Mouse (Mus musculus) MEL (cell line): Measurements from ENCODE around the gene Cc2d2b. TPM values are rescaled to one million over a fixed set of nuclear protein-coding genes. Genes with fewer than 3 reads are reported as not detected.

Experiments
- DNase-seq: peaks from one replicate; pipeline ENCODE4 v3.0.0; 2011; ENCODE audit warnings: low read depth, low spot score
- H3K27ac ChIP-seq: 2 replicates; pipeline ENCODE4 v1.5.1; 2012; ENCODE audit warnings: low read depth, mild to moderate bottlenecking, control low read depth, low read length, moderate library complexity; ENCODE audit not compliant: control insufficient read depth
- H3K27me3 ChIP-seq, 2 experiments: fragments of 150-350 bp in 1 of 2; sonication (generic) in 1 of 2; 2 replicates each; pipeline ENCODE4 v1.6.1; 2012; ENCODE audit warnings: low read length in 2 of 2, mild to moderate bottlenecking in 2 of 2, improper control_type of control experiment in 1 of 2, moderate library complexity in 1 of 2; ENCODE audit not compliant: insufficient read depth in 2 of 2, control insufficient read depth in 1 of 2
- H3K36me3 ChIP-seq, 2 experiments: 2 replicates each; pipeline ENCODE4 v1.6.1; 2012 to 2014; ENCODE audit warnings: low read length in 2 of 2, improper control_type of control experiment in 1 of 2, inconsistent platforms in 1 of 2, mild to moderate bottlenecking in 1 of 2; ENCODE audit not compliant: insufficient read depth in 2 of 2, control insufficient read depth in 1 of 2
- H3K4me1 ChIP-seq, 2 experiments: fragments of 150-350 bp in 1 of 2; sonication (generic) in 1 of 2; 2 replicates each; pipeline ENCODE4 v1.6.1; 2012; ENCODE audit warnings: low read length in 2 of 2, improper control_type of control experiment in 1 of 2, mild to moderate bottlenecking in 1 of 2; ENCODE audit not compliant: insufficient read depth in 2 of 2, control insufficient read depth in 1 of 2
- H3K4me3 ChIP-seq, 2 experiments: fragments of 150-350 bp in 1 of 2; sonication (generic) in 1 of 2; 2 replicates each; pipeline ENCODE4 v1.5.1; 2012; ENCODE audit warnings: low read depth in 2 of 2, low read length in 2 of 2, mild to moderate bottlenecking in 2 of 2, moderate library complexity in 2 of 2, control low read depth in 1 of 2, improper control_type of control experiment in 1 of 2; ENCODE audit not compliant: control insufficient read depth in 1 of 2, insufficient read depth in 1 of 2
- H3K79me2 ChIP-seq: 2 replicates; pipeline ENCODE4 v1.6.1; 2012; ENCODE audit warnings: mild to moderate bottlenecking, low read length, moderate library complexity; ENCODE audit not compliant: control insufficient read depth, poor library complexity, insufficient read depth
- H3K9ac ChIP-seq: 2 replicates; pipeline ENCODE4 v1.6.1; 2012; ENCODE audit warnings: low read depth, mild to moderate bottlenecking, control low read depth, low read length, moderate library complexity; ENCODE audit not compliant: control insufficient read depth, poor library complexity, severe bottlenecking
- H3K9me3 ChIP-seq: fragments of 150-350 bp; sonication (generic); replicated peaks from 2 replicates; pipeline ENCODE4 v1.6.1; 2012; ENCODE audit warnings: mild to moderate bottlenecking, low read length, improper control_type of control experiment, moderate library complexity; ENCODE audit not compliant: insufficient read depth
- CHD2 ChIP-seq: IDR thresholded peaks from 2 replicates; pipeline ENCODE4 v1.6.1; 2011; ENCODE audit warnings: low read length, improper control_type of control experiment
- ELF1 ChIP-seq: IDR thresholded peaks from 2 replicates; pipeline ENCODE4 v1.6.1; 2014; ENCODE audit warnings: low read depth, mild to moderate bottlenecking, inconsistent platforms, low read length, improper control_type of control experiment, moderate library complexity
- ETS1 ChIP-seq: IDR thresholded peaks from 2 replicates; pipeline ENCODE4 v1.6.1; 2012; ENCODE audit warnings: low read depth, mild to moderate bottlenecking, inconsistent platforms, low read length, improper control_type of control experiment, moderate library complexity
- HCFC1 ChIP-seq: IDR thresholded peaks from 2 replicates; pipeline ENCODE4 v1.6.1; 2012; ENCODE audit warnings: low read depth, mild to moderate bottlenecking, inconsistent platforms, low read length, improper control_type of control experiment, moderate library complexity
- MAX ChIP-seq: IDR thresholded peaks from 2 replicates; pipeline ENCODE4 v1.6.1; 2011; ENCODE audit warnings: low read length, improper control_type of control experiment
- MAZ ChIP-seq: IDR thresholded peaks from 2 replicates; pipeline ENCODE4 v1.6.1; 2012; ENCODE audit warnings: low read depth, mild to moderate bottlenecking, inconsistent platforms, low read length, improper control_type of control experiment
- MEF2A ChIP-seq: IDR thresholded peaks from 2 replicates; pipeline ENCODE4 v1.6.1; 2014; ENCODE audit warnings: low read depth, mild to moderate bottlenecking, inconsistent platforms, low read length, improper control_type of control experiment; ENCODE audit not compliant: poor library complexity, insufficient replicate concordance, severe bottlenecking; ENCODE audit errors: extremely low read depth
- MXI1 ChIP-seq: IDR thresholded peaks from 2 replicates; pipeline ENCODE4 v1.6.1; 2011; ENCODE audit warnings: mild to moderate bottlenecking, low read depth, low read length, improper control_type of control experiment
- NELFE ChIP-seq: IDR thresholded peaks from 2 replicates; pipeline ENCODE4 v1.6.1; 2011; ENCODE audit warnings: low read depth, low read length, improper control_type of control experiment
- NRF1 ChIP-seq: IDR thresholded peaks from 2 replicates; pipeline ENCODE4 v1.6.1; 2014; ENCODE audit warnings: low read depth, mild to moderate bottlenecking, inconsistent platforms, low read length, improper control_type of control experiment, moderate library complexity; ENCODE audit not compliant: poor library complexity, insufficient read depth, severe bottlenecking
- POLR2A ChIP-seq, 2 experiments: IDR thresholded peaks; 2 replicates each; pipeline ENCODE4 v1.6.1; 2011 to 2012; ENCODE audit warnings: low read length in 2 of 2, mild to moderate bottlenecking in 2 of 2, control low read depth in 1 of 2, improper control_type of control experiment in 1 of 2, low read depth in 1 of 2, moderate library complexity in 1 of 2; ENCODE audit not compliant: control insufficient read depth in 1 of 2, insufficient read depth in 1 of 2, poor library complexity in 1 of 2
- POLR2AphosphoS2 ChIP-seq: IDR thresholded peaks from 2 replicates; pipeline ENCODE4 v1.6.1; 2011; ENCODE audit warnings: low read length, improper control_type of control experiment
- RCOR1 ChIP-seq: IDR thresholded peaks from 2 replicates; pipeline ENCODE4 v1.6.1; 2012; ENCODE audit warnings: low read depth, mild to moderate bottlenecking, inconsistent platforms, low read length, improper control_type of control experiment
- SIN3A ChIP-seq: IDR thresholded peaks from 2 replicates; pipeline ENCODE4 v1.6.1; 2012; ENCODE audit warnings: low read length, improper control_type of control experiment, inconsistent platforms
- TAL1 ChIP-seq: IDR thresholded peaks from 2 replicates; pipeline ENCODE4 v1.6.1; 2012; ENCODE audit warnings: mild to moderate bottlenecking, inconsistent platforms, low read length, moderate library complexity, mixed read lengths
- TCF12 ChIP-seq: IDR thresholded peaks from 2 replicates; pipeline ENCODE4 v1.6.1; 2014; ENCODE audit warnings: low read depth, mild to moderate bottlenecking, inconsistent platforms, low read length, improper control_type of control experiment, moderate library complexity
- UBTF ChIP-seq: IDR thresholded peaks from 2 replicates; pipeline ENCODE4 v1.6.1; 2012; ENCODE audit warnings: low read depth, mild to moderate bottlenecking, inconsistent platforms, low read length, improper control_type of control experiment, moderate library complexity, borderline replicate concordance; ENCODE audit not compliant: insufficient read depth
- USF1 ChIP-seq: IDR thresholded peaks from 2 replicates; pipeline ENCODE4 v1.6.1; 2014; ENCODE audit warnings: low read depth, mild to moderate bottlenecking, inconsistent platforms, low read length, improper control_type of control experiment, moderate library complexity
- ZC3H11A ChIP-seq: IDR thresholded peaks from 2 replicates; pipeline ENCODE4 v1.6.1; 2012; ENCODE audit warnings: low read depth, mild to moderate bottlenecking, inconsistent platforms, low read length, improper control_type of control experiment
- ZMIZ1 ChIP-seq: IDR thresholded peaks from 2 replicates; pipeline ENCODE4 v1.6.1; 2012; ENCODE audit warnings: low read depth, mild to moderate bottlenecking, inconsistent platforms, low read length, improper control_type of control experiment, moderate library complexity
- ZNF384 ChIP-seq: IDR thresholded peaks from 2 replicates; pipeline ENCODE4 v1.6.1; 2012; ENCODE audit warnings: low read depth, mild to moderate bottlenecking, inconsistent platforms, low read length, improper control_type of control experiment
- polyA plus RNA-seq, 2 experiments: library from polyadenylated mRNA; stranded (reverse) in 1 of 2; unstranded in 1 of 2; fragments of >175 nt in 1 of 2; fragments of >200 nt in 1 of 2; gene quantifications; 2 replicates each; pipeline versions ENCODE4 v1.2.1 to v1.2.4; 2012; ENCODE audit warnings: low replicate concordance in 2 of 2, low read depth in 1 of 2; ENCODE audit not compliant: insufficient read length in 2 of 2, insufficient read depth in 1 of 2, missing spikeins in 1 of 2
- total RNA-seq: library from RNA; depleted of rRNA; stranded (reverse); fragments of 300-350 nt; gene quantifications from 2 replicates; pipeline ENCODE4 v1.2.3, GENCODE M21; 2012

The Cc2d2b gene
- total and polyA plus RNA-seq, 3 experiments: not detected

DNA sequence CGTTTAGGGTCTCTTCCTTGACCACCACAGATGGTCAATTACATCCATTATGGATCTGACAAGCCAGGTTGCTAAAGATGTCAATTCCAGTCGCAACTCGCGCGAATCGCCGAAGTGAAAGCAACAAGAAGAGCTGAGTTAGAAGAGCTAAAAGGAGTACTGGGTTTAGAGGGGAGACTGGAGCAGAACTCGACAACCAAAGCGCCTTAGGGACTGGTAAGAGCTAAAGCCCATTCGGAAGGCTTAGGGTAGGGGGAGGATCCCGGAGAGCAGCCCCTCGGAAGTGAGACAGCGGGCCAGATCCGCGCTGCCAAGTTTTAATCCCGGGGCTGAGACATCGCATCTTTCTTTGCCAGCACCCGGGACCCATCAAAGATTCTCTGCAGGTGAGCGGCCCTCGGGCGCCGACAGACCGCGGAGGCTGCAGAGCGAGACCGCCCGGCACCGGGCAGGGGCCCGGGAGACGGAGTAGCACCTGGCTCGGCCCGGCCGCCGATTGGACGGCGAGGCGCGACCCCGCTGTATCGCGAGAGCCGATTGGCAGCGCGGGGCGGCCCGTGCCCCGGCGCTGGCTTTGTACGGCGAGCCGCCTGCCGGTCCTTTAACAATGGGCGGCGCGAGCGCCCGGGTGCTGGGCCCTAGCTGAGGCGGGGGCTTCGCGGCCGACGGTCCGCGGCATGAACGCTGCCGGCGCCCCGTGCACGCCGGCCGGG lies 82.3 kb downstream of the Cc2d2b start, which contains the start of gene Ccnj:
Ccnj (plus strand) TSS at position 577 of the 713 bp plus-strand sequence.
- Histone ChIP-seq H3K79me2 (peaks cover 16% of the 10 kb centered on the region), H3K27ac (peak within 1 kb of the TSS; percentile 71), H3K27me3 (0 out of 4 replicates have a peak, but pooled peaks cover 0 to 2% of the 10 kb centered on the region in 2 experiments), H3K4me3 (peak within 1 kb of the TSS; percentile 72 to 95), H3K36me3 (peaks cover 0 to 14% of the 10 kb centered on the region in 2 experiments; a peak in 2 of 4 replicates), H3K9ac (peak within 1 kb of the TSS; percentile 91), H3K9me3 (no peaks in the 10 kb centered on the region), H3K4me1 (peaks cover 6 to 10% of the 10 kb centered on the region in 2 experiments)
- TF ChIP-seq MEF2A: no peak
- TF ChIP-seq ZNF384: no peak
- no peak for TF ChIP-seq MAZ
- TF ChIP-seq POLR2A (IDR thresholded peaks at IDR 0.05; ENCODE audit: control insufficient read depth in 1 of 2, insufficient read depth in 1 of 2, low read depth in 1 of 2, low read length in 2 of 2, poor library complexity in 1 of 2): peak; percentile 77 to 96
- peak; percentile 76 for TF ChIP-seq HCFC1
- 0 out of 2 replicates have a peak, but pooled peaks have one; percentile 46 for TF ChIP-seq UBTF
- TF ChIP-seq ELF1: 0 out of 2 replicates have a peak, but pooled peaks have one; percentile 11
- no peak for TF ChIP-seq ZC3H11A
- TF ChIP-seq ZMIZ1: peak; percentile 68; the same call in 1 of the 2 replicates
- TF ChIP-seq POLR2AphosphoS2: peak; percentile 41; the same call in 1 of the 2 replicates
- 0 out of 2 replicates have a peak, but pooled peaks have one; percentile 21 for TF ChIP-seq NRF1
- peak; percentile 79 for TF ChIP-seq CHD2
- TF ChIP-seq TAL1: no peak
- peak; percentile 69; the same call in 1 of the 2 replicates for TF ChIP-seq MXI1
- 0 out of 2 replicates have a peak, but pooled peaks have one; percentile 24 for TF ChIP-seq TCF12
- TF ChIP-seq RCOR1: no peak; the same call in 1 of the 2 replicates
- peak; percentile 50; the same call in 1 of the 2 replicates for TF ChIP-seq SIN3A
- TF ChIP-seq USF1: peak; percentile 57
- TF ChIP-seq MAX: peak; percentile 74
- peak; percentile 85 for TF ChIP-seq NELFE
- 0 out of 2 replicates have a peak, but pooled peaks have one; percentile 2 for TF ChIP-seq ETS1
- DNase-seq: peak; percentile 89
